30 mouse cellular contexts compared by ENCODE assay signal in genomic region chr4:142866341-142866740, GRCm38 (mm10).
"Had no signal": no experiment of that assay in that cellular context is flagged by ENCODE, and none has a peak within 500 bp of the region (broad histone marks: within the 10 kb centered on the region; RNA-seq: fewer than 3 reads in every experiment).

No protein-coding gene starts in this region.

- H3K4me1 ChIP-seq: limb, embryonic 10.5 days; limb, embryonic 12.5 days; limb, embryonic 13.5 days; limb, embryonic 15.5 days; liver, embryonic 12.5 days; liver, embryonic 13.5 days; liver, embryonic 15.5 days; midbrain, embryonic 10.5 days; midbrain, embryonic 12.5 days; midbrain, embryonic 13.5 days; midbrain, embryonic 15.5 days had no signal

- H3K4me3 ChIP-seq: left cerebral cortex, adult 2 months; limb, embryonic 10.5 days; limb, embryonic 12.5 days; limb, embryonic 13.5 days; limb, embryonic 15.5 days; liver, embryonic 12.5 days; liver, embryonic 13.5 days; liver, embryonic 15.5 days; lung, embryonic 15.5 days; midbrain, embryonic 10.5 days; midbrain, embryonic 12.5 days; midbrain, embryonic 13.5 days; midbrain, embryonic 15.5 days; myocyte had no signal

- H3K27me3 ChIP-seq: limb, embryonic 12.5 days; limb, embryonic 13.5 days; limb, embryonic 15.5 days; liver, embryonic 12.5 days; liver, embryonic 13.5 days; liver, embryonic 15.5 days; lung, embryonic 15.5 days; midbrain, embryonic 12.5 days; midbrain, embryonic 13.5 days; midbrain, embryonic 15.5 days had no signal

- H3K9ac ChIP-seq: limb, embryonic 12.5 days; limb, embryonic 13.5 days; limb, embryonic 15.5 days; liver, embryonic 12.5 days; liver, embryonic 13.5 days; liver, embryonic 14.5 days; liver, embryonic 15.5 days; liver, postnatal 0 days; lung, embryonic 14.5 days; lung, embryonic 15.5 days; midbrain, embryonic 12.5 days; midbrain, embryonic 13.5 days; midbrain, embryonic 15.5 days had no signal

- DNase-seq: left cerebral cortex, postnatal 4 days; liver; liver, embryonic 13.5 days; liver, postnatal 0 days; lung, adult 18-20 months; lung, adult 2 months; lung, embryonic 14.5 days; lung, postnatal 10 days; lung, postnatal 14 days; lung, postnatal 36 days; lung, postnatal 4 days; midbrain, embryonic 14.5 days had no signal

- ATAC-seq: liver, embryonic 12.5 days; liver, postnatal 0 days; lung, postnatal 0 days; midbrain, embryonic 13.5 days; midbrain, embryonic 15.5 days; midbrain, embryonic 16.5 days had no signal

- H3K27ac ChIP-seq: left cerebral cortex, adult 2 months; limb, embryonic 10.5 days; limb, embryonic 12.5 days; limb, embryonic 13.5 days; limb, embryonic 15.5 days; liver, embryonic 12.5 days; liver, embryonic 13.5 days; liver, embryonic 14.5 days; liver, embryonic 15.5 days; lung, embryonic 15.5 days; macrophage; midbrain, embryonic 10.5 days; midbrain, embryonic 12.5 days; midbrain, embryonic 13.5 days; midbrain, embryonic 15.5 days had no signal

- H3K9me3 ChIP-seq: limb, embryonic 10.5 days; limb, embryonic 12.5 days; limb, embryonic 13.5 days; limb, embryonic 15.5 days; liver, embryonic 15.5 days; lung, embryonic 15.5 days; midbrain, embryonic 10.5 days; midbrain, embryonic 12.5 days; midbrain, embryonic 13.5 days; midbrain, embryonic 15.5 days had no signal

- H3K4me2 ChIP-seq: limb, embryonic 12.5 days; limb, embryonic 13.5 days; limb, embryonic 15.5 days; liver, embryonic 11.5 days; liver, embryonic 12.5 days; liver, embryonic 13.5 days; liver, embryonic 15.5 days; lung, embryonic 14.5 days; lung, embryonic 15.5 days; midbrain, embryonic 12.5 days; midbrain, embryonic 13.5 days; midbrain, embryonic 15.5 days had no signal

- H3K36me3 ChIP-seq: limb, embryonic 10.5 days; limb, embryonic 12.5 days; limb, embryonic 13.5 days; limb, embryonic 15.5 days; liver, embryonic 12.5 days; liver, embryonic 13.5 days; liver, embryonic 15.5 days; lung, embryonic 15.5 days; midbrain, embryonic 10.5 days; midbrain, embryonic 12.5 days; midbrain, embryonic 13.5 days; midbrain, embryonic 15.5 days had no signal
